Mouse (Mus musculus) cerebellum, postnatal 25 days (tissue): Measurements from ENCODE around the gene Phactr2.

Experiments
- DNase-seq, 2 experiments: peaks; one replicate each; pipeline ENCODE4 v3.0.0; 2021; ENCODE audit warnings: mixed read lengths in 2 of 2

The Phactr2 gene

GRCm38 (mm10) chr10:13328602-13329001, 145.6 kb downstream of the Phactr2 start:
- no peak for DNase-seq

- DNase-seq, result no peak
These were observed 147.9 kb downstream of the Phactr2 start for GRCm38 (mm10) chr10:13326149-13326873.

- peak; percentile 53 to 69 for DNase-seq
These were observed 150.3 kb downstream of the Phactr2 start for GRCm38 (mm10) chr10:13323806-13324411.

GRCm38 (mm10) chr10:13323139-13323805, 150.9 kb downstream of the Phactr2 start:
- peak in 1 of 2 experiments; percentile 16 for DNase-seq

- DNase-seq, result no peak
These were observed 159.2 kb downstream of the Phactr2 start for GRCm38 (mm10) chr10:13314999-13315398.

- DNase-seq, result no peak
These were observed 161.6 kb downstream of the Phactr2 start for GRCm38 (mm10) chr10:13312576-13312975.

- no peak for DNase-seq
These were observed 162.6 kb downstream of the Phactr2 start for GRCm38 (mm10) chr10:13311612-13312011.

- DNase-seq, result no peak
These were observed 164.1 kb downstream of the Phactr2 start for GRCm38 (mm10) chr10:13310075-13310474.

- DNase-seq, result peak in 1 of 2 experiments; percentile 12
These were observed 169.5 kb downstream of the Phactr2 start for GRCm38 (mm10) chr10:13304641-13305241.

- DNase-seq, result no peak
These were observed 170.6 kb downstream of the Phactr2 start for GRCm38 (mm10) chr10:13303271-13304265.

GRCm38 (mm10) chr10:13300601-13301000, 173.6 kb downstream of the Phactr2 start:
- no peak for DNase-seq

- no peak for DNase-seq
These were observed 174.0 kb downstream of the Phactr2 start for GRCm38 (mm10) chr10:13300196-13300595.

- DNase-seq, result no peak
These were observed 179.3 kb downstream of the Phactr2 start for GRCm38 (mm10) chr10:13294886-13295285.

GRCm38 (mm10) chr10:13292026-13292425, 182.2 kb downstream of the Phactr2 start:
- DNase-seq, result peak in 1 of 2 experiments; percentile 10

- no peak for DNase-seq
These were observed 184.8 kb downstream of the Phactr2 start for GRCm38 (mm10) chr10:13289252-13289961.

GRCm38 (mm10) chr10:13288296-13288695, 185.9 kb downstream of the Phactr2 start:
- no peak for DNase-seq

- no peak for DNase-seq
These were observed 190.8 kb downstream of the Phactr2 start for GRCm38 (mm10) chr10:13283441-13283840.

- no peak for DNase-seq
These were observed 193.8 kb downstream of the Phactr2 start for GRCm38 (mm10) chr10:13280298-13280853.

- DNase-seq, result no peak
These were observed 197.9 kb downstream of the Phactr2 start for GRCm38 (mm10) chr10:13276298-13276697.

GRCm38 (mm10) chr10:13275152-13275551, 199.1 kb downstream of the Phactr2 start:
- DNase-seq, result no peak

- DNase-seq, result no peak
These were observed 199.5 kb downstream of the Phactr2 start for GRCm38 (mm10) chr10:13274699-13275098.
